Mouse (Mus musculus): ENCODE results near the gene Ccdc47.

Gene Ccdc47

DNA sequence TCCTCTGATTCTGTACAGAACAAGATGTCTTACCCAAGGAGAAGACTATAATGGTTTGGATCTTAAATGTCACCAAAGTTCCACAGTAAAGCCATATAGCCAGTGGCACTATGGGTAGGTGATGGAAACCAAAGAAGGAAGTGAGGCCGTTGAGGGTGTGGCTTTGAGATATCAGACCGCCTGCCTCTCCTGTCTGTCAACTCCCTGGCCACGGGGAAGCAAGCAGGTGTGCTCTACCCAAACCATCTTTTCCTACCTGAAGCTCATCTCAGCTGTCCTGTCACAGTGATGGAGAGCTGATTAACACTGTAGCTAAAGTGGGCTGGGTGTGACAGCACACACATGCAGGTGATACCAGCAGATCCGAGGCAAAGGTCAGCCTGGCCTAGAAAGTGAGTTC lies 17.9 kb downstream of the Ccdc47 start:
- DNase-seq (ENCODE audit: low spot score), result no peak

- DNase-seq (ENCODE audit: low spot score), result no peak
Measured at GRCm38 (mm10) chr11:106195341-106195740, 20.8 kb downstream of the Ccdc47 start.

GRCm38 (mm10) chr11:106194891-106195290 lies 21.3 kb downstream of the Ccdc47 start:
- no peak for DNase-seq (ENCODE audit: low spot score)

- DNase-seq (ENCODE audit: low spot score), result no peak
Measured at GRCm38 (mm10) chr11:106194155-106194541, 22.0 kb downstream of the Ccdc47 start.

- peak; percentile 97 for DNase-seq (ENCODE audit: low spot score)
Measured at GRCm38 (mm10) chr11:106193371-106194154, 22.6 kb downstream of the Ccdc47 start.

- no peak for DNase-seq (ENCODE audit: low spot score)
Measured at GRCm38 (mm10) chr11:106192657-106193370, 23.3 kb downstream of the Ccdc47 start.

DNA sequence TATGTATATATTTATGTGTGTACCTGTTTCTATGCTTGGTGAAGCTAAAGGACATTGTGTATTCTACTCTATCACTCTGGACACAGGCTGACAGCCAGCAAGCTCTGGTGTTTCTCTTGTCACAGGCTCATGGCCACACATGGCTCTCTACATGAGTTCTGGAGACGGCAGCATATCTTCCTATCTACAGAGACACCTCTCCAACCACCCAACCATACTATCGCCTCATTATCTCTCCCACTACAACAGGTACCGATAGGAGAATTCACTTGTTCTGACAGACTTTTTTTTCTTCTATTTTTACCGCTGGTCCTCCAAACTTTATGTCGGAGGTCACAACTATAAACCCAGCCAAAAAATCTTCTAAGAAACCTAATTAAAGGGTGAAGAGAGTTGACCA lies 23.9 kb downstream of the Ccdc47 start:
- no peak for DNase-seq (ENCODE audit: low spot score)

DNA sequence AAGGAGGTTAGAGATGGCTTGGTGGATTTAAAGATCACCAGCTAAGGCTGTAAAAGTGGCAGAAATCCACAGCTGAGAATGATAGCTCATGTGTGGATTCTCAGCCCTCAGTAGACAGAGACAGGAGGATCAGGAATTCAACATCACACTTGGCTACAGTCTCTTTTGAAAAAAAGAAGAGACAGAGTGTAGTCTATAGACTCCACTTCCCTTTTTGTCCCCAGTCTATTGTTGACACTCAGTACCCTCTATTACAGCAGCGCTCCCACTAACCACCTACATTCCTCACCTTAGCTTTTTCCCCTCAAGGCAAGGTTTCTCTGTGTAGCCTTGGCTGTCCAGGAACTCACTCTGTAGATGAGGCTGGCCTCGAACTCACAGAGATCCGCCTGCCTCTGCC lies 24.4 kb downstream of the Ccdc47 start:
- no peak for DNase-seq (ENCODE audit: low spot score)

DNA sequence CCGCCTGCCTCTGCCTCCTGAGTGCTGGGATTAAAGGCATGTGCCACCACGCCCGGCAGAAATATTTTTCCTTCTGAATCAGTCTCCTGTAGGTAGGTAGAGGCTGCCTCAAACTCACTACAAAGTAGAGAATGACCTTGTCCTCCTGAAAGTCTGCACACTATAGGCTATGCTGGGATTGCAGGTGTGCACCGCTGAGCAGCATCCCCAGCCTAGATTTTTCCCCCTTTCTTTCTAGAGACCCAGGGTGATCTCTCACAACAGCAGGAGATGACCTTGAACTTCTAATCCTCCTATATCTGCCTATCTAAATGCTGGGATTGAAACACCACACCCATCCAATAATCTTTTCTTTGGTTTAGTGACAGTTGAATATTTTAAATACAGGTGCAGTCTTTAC lies 28.8 kb downstream of the Ccdc47 start:
- DNase-seq (ENCODE audit: low spot score), result no peak

DNA sequence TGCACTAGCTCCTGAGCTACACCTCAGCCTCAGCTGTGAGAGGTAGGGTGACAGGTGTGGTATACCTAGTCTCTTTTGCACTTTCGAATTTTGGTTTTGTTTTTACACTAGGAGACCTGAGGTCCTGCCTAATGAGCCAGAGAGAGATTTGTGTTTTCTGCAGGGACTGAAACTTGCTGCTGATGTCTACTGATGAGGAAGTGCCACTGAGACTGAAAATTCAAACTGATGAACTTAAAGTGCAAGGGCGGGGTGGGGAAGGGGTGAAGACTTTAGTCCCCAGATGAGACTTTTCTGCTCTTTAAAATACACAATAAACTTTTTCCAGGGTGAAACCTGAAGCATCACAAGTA lies 35.7 kb downstream of the Ccdc47 start:
- no peak for DNase-seq (ENCODE audit: low spot score)

GRCm38 (mm10) chr11:106179711-106180448 lies 36.3 kb downstream of the Ccdc47 start:
- DNase-seq (ENCODE audit: low spot score), result no peak

GRCm38 (mm10) chr11:106178036-106178782 lies 37.9 kb downstream of the Ccdc47 start:
- no peak for DNase-seq (ENCODE audit: low spot score)

GRCm38 (mm10) chr11:106176372-106176771 lies 39.8 kb downstream of the Ccdc47 start:
- DNase-seq (ENCODE audit: low spot score), result no peak

DNA sequence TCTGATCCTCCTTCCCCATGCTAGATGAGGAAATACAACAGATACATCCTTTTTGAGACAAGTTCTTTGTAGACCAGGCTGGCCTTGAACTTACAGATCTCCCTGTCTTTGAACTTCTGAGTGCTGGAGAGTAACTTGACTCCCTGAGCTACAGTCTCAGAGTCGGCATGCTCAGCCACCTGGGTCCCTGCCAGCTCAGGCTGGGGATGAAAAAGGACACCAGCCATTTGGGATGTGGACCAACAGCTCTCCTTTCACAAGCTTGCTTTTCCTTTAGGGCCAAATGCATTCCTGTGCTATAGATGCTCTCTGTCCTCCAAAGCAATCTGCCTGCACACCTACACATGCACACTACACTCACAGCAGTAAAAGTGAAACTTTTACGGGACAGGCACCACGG lies 41.1 kb downstream of the Ccdc47 start:
- no peak for DNase-seq (ENCODE audit: low spot score)

DNA sequence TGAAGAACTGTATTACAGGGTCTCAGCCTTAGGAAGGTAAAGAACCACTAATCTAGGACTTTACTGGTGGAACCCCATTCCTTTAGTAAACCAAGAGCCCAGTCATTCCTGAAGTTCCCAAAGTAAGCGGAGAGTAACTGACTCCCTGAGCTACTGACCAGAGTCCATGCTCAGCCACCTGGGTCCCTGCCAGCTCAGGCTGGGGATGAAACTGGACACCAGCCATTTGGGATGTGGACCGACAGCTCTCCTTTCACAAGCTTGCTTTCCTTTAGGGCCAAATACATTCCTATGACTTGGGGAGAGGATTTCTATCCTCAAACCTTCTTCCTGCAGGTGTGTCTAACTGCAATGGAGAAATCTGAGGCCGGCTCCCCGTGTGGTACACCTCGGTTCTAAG lies 41.8 kb downstream of the Ccdc47 start:
- DNase-seq (ENCODE audit: low spot score), result no peak

- no peak for DNase-seq (ENCODE audit: low spot score)
Measured at GRCm38 (mm10) chr11:106173228-106173627, 42.9 kb downstream of the Ccdc47 start.

- DNase-seq (ENCODE audit: low spot score), result no peak
Measured at GRCm38 (mm10) chr11:106170807-106171206, 45.3 kb downstream of the Ccdc47 start.

DNA sequence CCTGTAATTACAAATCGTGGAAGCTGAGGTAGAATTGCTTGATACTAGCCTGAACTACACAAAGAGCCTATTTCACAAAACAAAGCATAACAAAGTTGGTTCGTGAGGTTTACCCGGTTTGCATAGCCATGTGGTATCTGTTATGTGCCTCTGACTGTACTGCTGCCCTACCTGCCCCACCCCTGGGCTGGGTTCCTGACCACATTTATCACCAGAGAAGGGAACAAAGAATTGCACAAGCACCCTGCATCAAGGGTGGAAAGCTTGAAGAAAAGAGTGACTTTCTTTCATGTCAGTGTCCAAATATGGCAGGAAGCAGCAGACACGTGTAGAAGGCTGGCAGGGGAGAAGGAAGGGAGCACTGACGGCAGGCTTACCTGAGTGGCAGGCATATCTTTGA lies 48.7 kb downstream of the Ccdc47 start:
- no peak for DNase-seq (ENCODE audit: low spot score)

DNA sequence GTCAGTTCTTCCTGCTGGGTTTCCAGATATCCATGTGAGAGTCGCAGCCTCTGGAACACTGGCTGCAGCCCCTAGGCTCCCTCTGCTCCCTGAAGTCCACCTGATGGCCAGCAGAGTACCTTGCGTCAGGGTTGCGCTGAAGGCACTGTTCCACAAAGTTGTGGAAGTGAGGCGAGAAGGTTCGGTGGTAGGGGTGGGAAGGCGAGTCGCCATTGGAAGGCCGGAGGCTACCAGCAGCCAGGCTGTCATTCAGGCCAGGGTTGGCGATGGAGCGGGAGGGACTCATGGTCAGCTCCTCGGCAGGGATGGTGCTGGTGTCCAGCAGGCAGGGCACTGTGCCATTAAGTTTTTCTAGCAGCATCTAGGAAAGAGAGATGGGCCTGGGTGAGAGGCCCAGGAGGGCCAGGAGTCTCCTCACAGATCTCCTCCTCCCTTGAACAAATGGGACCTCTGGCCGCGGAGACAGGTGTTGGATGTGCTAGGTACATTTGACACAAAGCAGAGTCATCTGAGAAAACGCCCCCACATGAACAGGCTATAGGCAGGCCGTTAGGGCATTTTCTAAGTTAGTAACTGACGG lies 51.5 kb downstream of the Ccdc47 start:
- no peak for DNase-seq (ENCODE audit: low spot score)

- no peak for DNase-seq (ENCODE audit: low spot score)
Measured at GRCm38 (mm10) chr11:106163546-106163945, 52.6 kb downstream of the Ccdc47 start.

DNA sequence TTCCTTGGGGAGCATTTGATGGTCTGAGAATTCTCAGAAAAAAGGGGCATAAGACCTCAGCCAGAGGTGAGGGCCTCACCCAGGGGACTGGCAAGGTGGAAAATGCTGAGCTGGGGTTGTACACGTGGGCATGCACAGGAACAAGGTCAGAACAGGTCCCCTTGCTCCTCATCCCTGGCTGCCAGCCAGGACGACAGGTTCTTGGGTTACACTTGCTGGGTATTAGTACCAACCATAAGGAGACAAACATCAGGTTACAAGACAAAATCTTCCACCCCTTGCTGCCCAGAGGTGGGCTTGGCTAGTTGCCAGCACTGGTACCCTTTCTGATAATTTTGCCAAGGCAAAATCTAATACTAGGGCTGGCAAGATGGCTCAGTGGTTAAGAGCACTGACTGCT lies 53.9 kb downstream of the Ccdc47 start:
- no peak for DNase-seq (ENCODE audit: low spot score)
